Mouse (Mus musculus): ENCODE results near the gene Mapkapk3.

The Mapkapk3 gene

DNA sequence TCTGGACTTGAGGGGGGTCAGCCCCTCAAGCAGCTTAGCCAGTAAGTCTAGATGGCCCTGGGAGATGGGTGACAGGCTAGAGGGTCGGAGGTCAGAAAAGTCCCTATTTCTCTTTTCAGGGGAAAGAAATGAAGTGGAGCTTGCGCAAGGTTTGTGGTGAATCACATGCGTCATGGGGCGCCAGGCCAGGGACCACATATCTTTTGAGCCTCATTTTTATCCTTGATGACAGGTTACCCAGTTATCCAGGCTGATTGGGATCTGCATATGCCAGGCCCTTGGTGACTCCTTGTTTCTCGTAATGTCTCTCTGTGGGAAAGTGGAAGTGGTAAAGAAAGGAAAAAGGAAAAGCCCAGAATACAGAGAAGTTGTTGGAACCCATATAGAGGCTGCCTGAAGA is 25.8 kb downstream of the Mapkapk3 start:
- DNase-seq (ENCODE audit: low spot score), result no peak

DNA sequence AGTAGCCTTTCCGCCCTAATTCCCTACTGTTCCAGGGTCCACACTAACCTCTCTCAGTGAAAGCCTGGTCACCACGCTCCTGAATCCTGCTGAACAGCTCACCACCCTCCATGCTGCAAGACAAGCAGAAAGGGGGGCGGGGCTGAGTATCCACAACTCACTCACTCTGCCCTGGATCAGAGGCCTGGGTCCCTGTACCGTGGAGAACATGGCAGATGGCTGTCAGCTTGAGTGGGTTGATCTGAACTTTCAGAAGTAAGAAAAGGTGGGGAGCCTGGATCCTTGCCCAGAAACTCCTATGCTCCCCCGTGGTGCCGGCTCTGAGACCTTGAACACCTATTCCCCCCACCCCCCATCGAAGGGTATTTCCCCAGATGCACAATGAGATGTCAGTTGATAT is 27.3 kb downstream of the Mapkapk3 start:
- DNase-seq (ENCODE audit: low spot score), result no peak

DNA sequence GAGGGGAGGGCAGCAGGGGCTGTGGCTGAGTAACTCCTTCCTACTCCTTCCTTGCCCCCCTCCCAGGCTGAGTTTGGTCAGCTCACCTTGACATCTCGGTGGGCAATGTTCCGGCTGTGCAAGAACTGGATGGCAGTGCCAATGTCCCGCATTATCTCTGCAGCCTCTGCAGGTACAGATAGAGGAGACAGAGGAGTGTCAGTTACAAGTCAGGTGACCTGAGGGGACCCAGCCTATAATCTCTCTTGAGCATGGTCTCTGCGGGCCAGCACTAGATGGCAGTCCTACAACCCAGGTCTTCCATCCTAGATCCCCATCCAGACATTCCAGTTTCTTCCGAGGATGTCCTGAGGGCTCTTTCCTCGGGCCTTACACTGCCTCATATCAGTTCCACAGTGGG is 27.9 kb downstream of the Mapkapk3 start:
- DNase-seq (ENCODE audit: low spot score), result no peak

DNA sequence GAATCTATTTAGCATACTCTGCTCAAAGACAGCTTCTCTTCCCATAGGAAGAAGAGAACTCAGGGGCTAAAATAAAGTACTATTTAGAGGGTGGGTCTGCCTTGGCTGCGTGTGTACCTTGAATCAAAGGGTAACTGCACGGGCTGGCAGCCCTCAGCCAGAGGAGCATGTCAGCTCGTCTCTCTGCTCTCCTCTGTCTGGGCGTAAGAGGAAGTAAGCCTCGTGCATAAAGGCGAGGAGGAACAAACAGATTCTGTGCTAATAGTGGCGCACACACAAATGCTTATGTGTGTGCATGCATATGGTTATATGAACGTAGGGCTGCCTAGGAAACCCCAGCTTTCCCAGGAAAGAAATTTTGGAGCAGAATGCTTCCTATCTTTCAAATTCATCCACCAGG is 28.8 kb downstream of the Mapkapk3 start:
- no peak for DNase-seq (ENCODE audit: low spot score)

- DNase-seq (ENCODE audit: low spot score), result no peak
Measured at GRCm38 (mm10) chr9:107260429-107260828, 29.2 kb downstream of the Mapkapk3 start.

DNA sequence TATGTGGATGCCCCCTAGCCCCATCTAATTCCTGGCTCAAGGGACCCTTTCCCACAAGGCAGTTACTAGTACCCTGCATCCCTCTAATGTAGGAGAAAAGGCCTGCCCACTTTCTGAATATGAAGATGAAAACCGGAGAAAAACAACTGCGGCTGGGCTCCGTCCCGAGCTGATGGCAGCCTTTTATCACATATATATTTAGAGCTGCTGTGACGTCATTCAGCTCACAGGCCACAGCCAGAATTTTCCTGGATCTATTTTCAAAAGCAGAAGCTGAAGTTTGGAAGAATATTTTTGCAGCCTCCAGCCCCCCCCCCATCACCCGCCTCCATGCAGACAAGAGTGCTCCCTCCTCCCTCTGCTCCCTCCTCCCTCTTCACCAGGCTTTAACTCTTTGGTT is 30.1 kb downstream of the Mapkapk3 start:
- DNase-seq (ENCODE audit: low spot score), result no peak

DNA sequence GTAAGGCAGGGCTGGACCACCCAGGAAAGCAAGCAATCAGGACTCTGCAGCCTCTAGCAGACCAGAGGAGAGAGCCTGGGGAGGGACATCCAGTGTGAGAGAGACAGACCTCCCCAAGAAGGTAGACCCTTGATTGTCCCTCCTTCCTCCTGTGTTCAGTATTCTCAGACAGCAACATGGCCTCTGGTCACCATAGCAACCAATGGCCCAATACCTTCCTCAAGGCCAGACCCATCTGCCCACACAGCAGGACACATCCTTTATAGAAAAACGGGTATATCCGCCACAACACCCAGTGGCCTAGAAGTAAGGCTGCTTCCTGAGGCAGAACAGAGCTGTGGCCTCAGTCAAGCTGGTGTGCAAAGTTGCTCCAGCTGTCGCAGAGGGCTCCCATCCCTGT is 34.1 kb downstream of the Mapkapk3 start:
- DNase-seq (ENCODE audit: low spot score), result no peak

DNA sequence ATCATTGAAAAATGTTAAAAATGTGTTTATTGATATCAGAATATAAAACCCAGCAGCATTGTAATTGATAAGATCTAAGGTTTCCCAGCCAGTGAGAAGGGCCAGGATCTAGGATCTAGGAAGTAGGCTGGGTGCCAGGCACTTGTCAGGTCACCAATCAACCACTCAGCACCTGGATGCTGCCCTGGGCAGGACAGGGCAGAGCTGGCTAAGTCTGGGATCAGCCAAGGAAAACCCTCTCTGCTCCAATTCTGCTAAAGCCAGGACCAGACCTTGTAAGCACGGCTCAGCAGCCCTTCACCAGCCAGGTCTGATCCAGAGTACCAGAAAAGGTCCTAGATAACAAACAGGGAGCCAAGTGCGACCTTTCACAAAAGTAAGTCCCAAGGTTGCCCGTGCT is 34.8 kb downstream of the Mapkapk3 start:
- no peak for DNase-seq (ENCODE audit: low spot score)

- DNase-seq (ENCODE audit: low spot score), result no peak
Measured at GRCm38 (mm10) chr9:107254476-107254875, 35.2 kb downstream of the Mapkapk3 start.

DNA sequence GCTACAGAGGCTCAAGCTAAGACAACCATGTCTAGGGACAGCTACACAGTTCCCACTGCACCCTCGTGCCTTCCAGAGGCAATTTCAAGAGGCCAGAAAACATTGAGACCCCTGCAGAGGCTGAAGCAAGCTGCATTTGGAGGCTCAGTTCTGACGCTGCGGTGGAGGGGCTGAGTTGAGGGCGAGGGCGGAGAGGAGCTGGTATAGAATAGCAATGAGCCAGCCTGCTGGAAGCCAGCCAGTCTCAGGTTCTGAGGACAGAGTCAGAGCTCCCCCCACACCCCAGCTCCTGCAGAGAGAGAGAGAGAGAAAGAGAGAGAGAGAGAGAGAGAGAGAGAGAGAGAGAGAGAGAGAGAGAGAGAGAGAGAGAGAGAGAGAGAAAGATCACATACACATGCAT is 37.5 kb downstream of the Mapkapk3 start:
- no peak for DNase-seq (ENCODE audit: low spot score)

DNA sequence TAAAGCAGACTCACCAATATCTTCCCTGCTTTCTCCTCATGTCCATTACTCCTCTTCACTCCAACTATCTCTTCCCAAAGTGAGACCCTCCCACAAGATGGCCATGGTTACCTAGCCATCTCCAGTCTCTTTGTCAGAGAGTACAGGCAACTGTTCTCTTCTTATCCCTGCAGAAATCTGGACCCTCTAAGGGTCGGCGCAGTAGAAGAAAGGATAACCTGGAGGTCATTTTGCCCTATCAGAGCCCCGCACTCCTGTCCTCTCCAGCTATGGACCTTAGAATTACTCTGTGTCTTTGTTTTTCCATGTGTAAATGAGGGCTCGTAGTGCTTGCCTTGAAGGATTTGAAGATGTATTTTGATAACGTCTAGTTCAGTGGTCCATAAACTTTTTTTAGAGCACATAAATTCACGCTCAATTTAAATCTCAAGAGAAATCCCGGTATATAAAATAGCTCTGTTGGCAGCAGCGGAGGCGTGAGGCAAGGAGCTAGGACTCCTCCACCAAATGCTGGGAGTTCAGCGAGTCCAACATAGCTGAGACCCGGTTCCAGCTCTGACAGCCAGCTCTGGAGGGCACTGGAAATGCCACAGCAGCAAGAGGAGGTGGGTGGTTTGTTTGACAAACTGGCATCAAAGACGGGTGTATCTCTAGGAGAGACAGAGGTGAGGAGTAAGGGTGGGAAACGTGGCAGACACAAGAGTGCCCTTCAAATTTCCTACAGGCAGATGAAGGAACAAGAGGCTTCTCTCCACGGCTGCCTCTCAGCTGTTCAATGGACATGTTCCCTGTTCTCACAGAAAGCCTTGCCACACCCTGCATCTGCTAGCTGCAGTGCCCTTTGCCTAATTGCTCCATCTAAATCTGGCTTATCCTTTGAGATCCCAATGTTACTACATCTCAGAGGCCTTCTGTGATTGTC is 39.0 kb downstream of the Mapkapk3 start:
- no peak for DNase-seq (ENCODE audit: low spot score)

DNA sequence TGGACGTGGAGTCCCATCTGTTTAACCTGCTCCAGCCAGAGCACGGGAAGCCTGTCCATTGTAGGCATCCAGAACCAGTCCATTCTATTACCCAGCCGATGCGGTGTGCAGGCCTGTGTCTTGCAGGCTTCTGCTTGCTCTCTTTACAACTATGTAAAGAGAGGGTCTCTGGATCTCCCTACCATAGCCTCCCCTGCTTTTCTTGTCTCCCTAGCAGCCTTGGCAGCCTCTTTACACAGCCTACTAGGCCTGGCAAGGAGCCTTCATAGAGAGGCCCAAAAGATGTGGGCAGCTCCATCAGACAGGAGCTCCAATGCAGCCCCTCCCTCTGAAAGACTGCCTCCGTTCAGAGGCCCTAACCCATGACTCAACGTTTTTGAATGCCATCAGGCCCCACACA is 40.5 kb downstream of the Mapkapk3 start:
- DNase-seq (ENCODE audit: low spot score), result no peak

DNA sequence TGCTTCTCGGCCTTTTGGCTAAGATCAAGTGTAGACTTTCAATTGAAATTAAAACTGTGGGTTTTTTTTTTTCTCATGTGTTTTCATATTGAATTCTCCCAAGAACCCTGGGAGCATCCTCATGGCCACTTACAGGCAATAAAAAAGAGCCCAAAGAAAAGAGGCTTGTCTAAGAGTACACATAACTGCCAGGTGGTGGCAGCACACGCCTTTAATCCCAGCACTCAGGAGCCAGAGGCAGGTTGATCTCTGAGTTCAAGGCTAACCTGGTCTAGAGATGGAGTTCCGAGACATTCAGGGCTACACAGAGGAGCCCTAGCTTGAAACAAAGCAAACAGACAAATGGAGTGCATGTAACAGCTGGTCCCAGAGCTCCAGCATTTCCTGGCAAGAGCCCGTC is 43.5 kb downstream of the Mapkapk3 start:
- DNase-seq (ENCODE audit: low spot score), result no peak

DNA sequence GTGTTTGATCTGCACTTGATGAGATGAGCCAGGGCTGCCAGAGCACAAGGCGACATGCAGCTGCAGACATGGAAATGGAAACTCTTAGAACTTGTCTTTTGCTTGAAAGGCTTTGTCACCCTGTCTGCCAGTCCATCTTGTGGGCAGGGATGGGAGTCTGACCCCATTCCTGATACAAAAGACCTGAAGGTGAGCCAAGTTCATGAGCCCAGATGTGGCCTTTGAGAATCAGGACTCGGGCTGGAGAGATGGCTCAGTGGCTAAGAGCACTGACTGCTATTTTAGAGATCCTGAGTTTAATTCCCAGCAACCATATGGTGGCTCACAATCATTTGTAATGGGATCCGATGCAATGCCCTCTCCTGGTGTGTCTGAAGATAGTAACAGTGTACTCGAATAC is 44.4 kb downstream of the Mapkapk3 start:
- no peak for DNase-seq (ENCODE audit: low spot score)

DNA sequence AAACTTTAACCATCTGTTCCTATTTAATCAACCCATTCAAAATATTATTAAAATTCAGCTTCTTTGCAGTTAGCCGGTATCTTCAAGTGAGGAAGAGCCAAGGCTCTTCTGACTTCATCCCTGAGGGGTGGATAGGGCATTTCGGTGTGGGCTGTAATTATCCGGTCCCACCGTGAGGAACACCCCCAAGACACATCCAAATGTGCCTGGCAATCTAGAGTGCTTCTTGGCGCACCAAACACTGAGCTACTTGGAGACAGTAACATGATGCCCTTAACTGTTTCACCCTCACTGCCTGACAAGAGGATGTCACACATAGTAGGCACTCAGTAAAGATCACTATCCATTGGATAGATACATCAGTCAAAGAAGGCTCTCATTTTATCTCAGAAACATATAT is 53.5 kb downstream of the Mapkapk3 start:
- DNase-seq (ENCODE audit: low spot score), result no peak

- no peak for DNase-seq (ENCODE audit: low spot score)
Measured at GRCm38 (mm10) chr9:107235261-107235660, 54.4 kb downstream of the Mapkapk3 start.

DNA sequence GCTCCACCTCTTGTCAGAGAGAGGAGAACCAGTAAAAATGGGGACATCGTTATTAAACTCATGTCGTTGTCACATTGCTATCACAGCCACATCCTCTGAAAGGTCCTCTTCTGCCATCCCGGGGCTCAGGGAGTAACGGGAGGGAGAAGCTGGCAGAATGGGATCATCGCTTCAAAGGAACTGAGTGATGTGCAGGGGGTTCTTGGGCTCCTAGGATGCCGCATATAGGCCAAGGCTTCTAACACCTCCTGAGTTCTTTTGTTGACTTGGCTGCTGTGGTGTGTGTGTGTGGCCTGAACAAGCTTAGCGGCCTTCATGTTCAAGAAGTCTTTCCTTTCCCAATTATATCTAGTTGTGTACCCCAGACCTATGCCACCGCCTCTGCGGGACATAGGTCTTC is 57.5 kb downstream of the Mapkapk3 start:
- DNase-seq (ENCODE audit: low spot score), result no peak

- DNase-seq (ENCODE audit: low spot score), result no peak
Measured at GRCm38 (mm10) chr9:107231539-107232139, 58.0 kb downstream of the Mapkapk3 start, which contains the start of gene Dock3. Gene Dock3 (minus strand): TSS chr9:107231909.

DNA sequence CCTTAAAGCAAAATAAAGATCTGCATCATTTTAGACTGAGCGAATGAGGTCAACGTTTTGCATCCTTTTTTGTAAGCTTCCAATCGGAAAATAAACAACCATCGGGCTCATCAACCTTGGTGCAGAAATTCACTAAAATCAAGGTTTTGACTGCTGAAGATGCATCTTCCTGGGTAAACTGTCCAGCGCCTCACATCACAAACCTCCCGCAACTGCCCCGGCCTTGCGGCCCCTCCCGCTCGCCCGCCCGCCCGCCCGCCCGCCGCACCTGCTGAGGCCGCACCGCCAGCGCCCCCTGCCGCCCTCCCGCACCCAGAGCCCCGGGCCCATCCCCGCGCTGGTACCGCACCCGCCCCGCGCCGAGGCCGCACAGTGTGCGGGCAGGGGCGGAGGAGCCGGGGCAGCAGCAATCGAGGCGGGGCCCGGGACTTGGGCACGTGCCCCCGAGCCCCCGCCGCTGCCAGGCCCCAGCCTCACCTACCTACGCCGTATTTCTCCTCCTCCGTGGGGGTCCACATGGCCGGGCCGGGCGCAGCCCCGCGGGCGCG is 58.6 kb downstream of the Mapkapk3 start:
- DNase-seq (ENCODE audit: low spot score), result no peak

DNA sequence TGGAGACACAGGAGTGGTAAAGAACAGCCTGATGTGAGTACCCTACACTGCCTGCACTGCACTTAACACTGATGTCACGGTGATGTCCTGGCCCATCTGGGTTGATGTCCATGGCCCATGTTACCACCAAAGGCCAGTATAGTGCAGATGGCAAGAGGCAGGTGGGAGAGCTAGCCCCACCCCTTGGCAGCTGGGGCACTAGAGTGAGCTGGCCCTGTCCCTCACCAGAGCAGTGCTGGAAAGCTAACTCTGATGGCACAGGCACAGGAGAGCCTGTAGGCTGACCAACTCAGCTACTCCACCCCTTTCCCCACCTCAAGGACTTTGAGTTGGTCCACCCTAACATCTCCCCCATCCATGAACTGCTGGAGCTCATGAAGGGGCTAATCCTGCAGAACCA is 65.1 kb downstream of the Mapkapk3 start:
- DNase-seq (ENCODE audit: low spot score), result no peak
